Mouse (Mus musculus): ENCODE measurements around the gene Hoxb7.

GRCm38 (mm10) chr11:96274428-96274827 is 12.0 kb upstream of the Hoxb7 start:
- no peak for TF ChIP-seq CHD2 (IDR thresholded peaks at IDR 0.05; ENCODE audit: low read depth, low read length)
- no peak for TF ChIP-seq ZC3H11A (IDR thresholded peaks at IDR 0.05; ENCODE audit: borderline replicate concordance, low read depth, low read length)
- no peak for TF ChIP-seq MAFK (IDR thresholded peaks at IDR 0.05; ENCODE audit: insufficient read depth, low read depth, low read length)
- no peak for TF ChIP-seq HCFC1 (IDR thresholded peaks at IDR 0.05; ENCODE audit: borderline replicate concordance, insufficient read depth, low read length)
